Mouse (Mus musculus) midbrain, embryonic 16.5 days (tissue): ENCODE measurements at regions not wholly inside any gene's neighbourhood (a gene's known extent, or its start where the extent isn't known, plus 50 kb on each side); places are given as distances from the start of the nearest gene placed in this dataset. TPM values are rescaled to one million over a fixed set of nuclear protein-coding genes. Genes with fewer than 3 reads are reported as not detected.

Experiments used
- ATAC-seq: fragments of 200-750 bp; cut with Nextera tagmentation; 2 replicates; pipeline ENCODE4 v1.8.0; 2017; ENCODE audit warnings: moderate TSS enrichment
- H3K27ac ChIP-seq: fragments of 300-500 bp; sonication (generic); 2 replicates; pipeline ENCODE4 v1.5.1; 2014; ENCODE audit warnings: mild to moderate bottlenecking, low read length, mixed read lengths
- H3K27me3 ChIP-seq: fragments of 300-500 bp; sonication (generic); 2 replicates; pipeline ENCODE4 v1.6.1; 2014; ENCODE audit warnings: low read depth, low read length, mixed read lengths; ENCODE audit not compliant: control insufficient read depth, insufficient read depth
- H3K36me3 ChIP-seq: fragments of 300-500 bp; sonication (generic); 2 replicates; pipeline ENCODE4 v1.6.1; 2014; ENCODE audit warnings: mild to moderate bottlenecking, low read length, moderate library complexity, mixed read lengths; ENCODE audit not compliant: control insufficient read depth, insufficient read depth
- H3K4me1 ChIP-seq: fragments of 300-500 bp; sonication (generic); 2 replicates; pipeline ENCODE4 v1.6.1; 2014; ENCODE audit warnings: mild to moderate bottlenecking, low read length, mixed read lengths; ENCODE audit not compliant: control insufficient read depth, insufficient read depth
- H3K4me2 ChIP-seq: fragments of 300-500 bp; sonication (generic); 2 replicates; pipeline ENCODE4 v1.6.1; 2014; ENCODE audit warnings: mild to moderate bottlenecking, low read length, mixed read lengths
- H3K4me3 ChIP-seq: fragments of 300-500 bp; sonication (generic); 2 replicates; pipeline ENCODE4 v1.5.1; 2014; ENCODE audit warnings: low read depth, mild to moderate bottlenecking, low read length, moderate library complexity, mixed read lengths
- H3K9ac ChIP-seq: fragments of 300-500 bp; sonication (generic); 2 replicates; pipeline ENCODE4 v1.6.1; 2014; ENCODE audit warnings: low read depth, low read length, mixed read lengths
- H3K9me3 ChIP-seq: fragments of 300-500 bp; sonication (generic); replicated peaks from 2 replicates; pipeline ENCODE4 v1.6.1; 2014; ENCODE audit warnings: mild to moderate bottlenecking, low read length, mixed read lengths; ENCODE audit not compliant: control insufficient read depth, poor library complexity, severe bottlenecking
- WGBS: fragments of 180-500 bp; shearing (Covaris S2); extraction: QIAGEN DNeasy Blood & Tissue Kit; methylation state at CpG from one replicate; pipeline ENCODE4 v1.1.7; 2014; 5-methylcytosine and 5-hydroxymethylcytosine counted together
- microRNA-seq: library from miRNA; unstranded; fragments of <30 nt; microRNA quantifications from one replicate; pipeline ENCODE4, GENCODE M21; 2017

GRCm38 (mm10) chr10:37190092-37190491 lies 51.4 kb upstream of the Marcks start:
- Histone ChIP-seq H3K36me3 (no peaks in the 10 kb centered on the region), H3K4me2 (no peak overlapping the region), H3K4me1 (no peaks in the 10 kb centered on the region), H3K9me3 (no peaks in the 10 kb centered on the region), H3K4me3 (no peak overlapping the region), H3K27me3 (no peaks in the 10 kb centered on the region), H3K27ac (no peak overlapping the region), H3K9ac (no peak overlapping the region)
- ATAC-seq = no peak
- WGBS = 86% methylated on average over 6 of the region's 6 CpGs

Small RNA genes lying in the stretch of these regions (microRNA-seq; reads per million reads assigned to microRNA genes)
- gene Gm24710 = not detected
